21 mouse cellular contexts compared by ENCODE assay signal in the genomic region with DNA sequence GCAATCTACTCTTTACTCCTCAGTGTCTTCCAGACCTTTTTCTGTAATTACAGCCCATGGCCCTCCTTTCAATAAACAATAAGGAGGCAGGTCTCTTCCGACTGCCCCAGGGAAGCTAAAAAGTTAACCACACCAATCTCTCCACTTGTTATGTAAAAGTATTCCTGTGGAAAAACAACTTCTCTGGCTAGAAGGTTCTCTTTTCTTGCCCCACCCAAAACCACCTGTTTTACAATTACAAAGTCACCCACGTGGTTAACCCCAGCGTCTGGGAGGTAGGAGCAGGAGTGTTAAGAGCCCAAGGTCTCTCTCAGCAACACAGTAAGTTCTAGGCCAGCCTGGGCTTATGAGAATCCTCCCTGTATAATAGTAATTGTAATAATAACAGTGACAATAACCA. TPM values are rescaled to one million over a fixed set of nuclear protein-coding genes. Genes with fewer than 3 reads are reported as not detected.
DNase-seq lines count a peak whose midpoint lies in the region; ATAC-seq and TF ChIP-seq lines count a peak whose summit lies in the region.
"Had no signal": no experiment of that assay in that cellular context is flagged by ENCODE, and none has a peak within 500 bp of the region (broad histone marks: within the 10 kb centered on the region; RNA-seq: fewer than 3 reads in every experiment).

No protein-coding gene starts in this region.

- H3K27ac ChIP-seq in liver, adult 2 months (replicated peaks; ENCODE audit: insufficient read depth, low read depth, low read length), result peak overlapping the region; percentile 8; the same call in 1 of the 2 replicates
- H3K27ac ChIP-seq in liver, embryonic 12.5 days, result no peak overlapping the region
- H3K27ac ChIP-seq: embryonic facial prominence, embryonic 13.5 days; forebrain, embryonic 12.5 days; heart, embryonic 13.5 days had no signal

- no peak for ATAC-seq in liver, embryonic 12.5 days
- ATAC-seq: activated CD4-positive, CD25-positive, alpha-beta regulatory T cell, adult 4 months; forebrain, embryonic 16.5 days; hindbrain, embryonic 16.5 days; inflammation-experienced regulatory T-cells, adult 6 months; intestine, postnatal 0 days had no signal

- no peaks in the 10 kb centered on the region for H3K27me3 ChIP-seq in liver, adult 2 months (ENCODE audit: control insufficient read depth, insufficient read depth, low read length)
- H3K27me3 ChIP-seq in liver, embryonic 12.5 days (replicated peaks), result peaks cover 6% of the 10 kb centered on the region
- H3K27me3 ChIP-seq: embryonic facial prominence, embryonic 13.5 days; heart, embryonic 13.5 days had no signal

- no peak for TF ChIP-seq POLR2A in liver, adult 2 months (IDR thresholded peaks at IDR 0.05; ENCODE audit: extremely low read depth, insufficient read depth, low read length)

- no peak for DNase-seq in liver, adult 2 months (ENCODE audit: extremely low read depth, low read depth, low spot score)
- DNase-seq in ES-CJ7 (ENCODE audit: low read depth, low spot score) (peak; percentile 97), WW6 (ENCODE audit: low read depth, low spot score) (peak; percentile 61)
- DNase-seq in urinary bladder, postnatal 10 days (ENCODE audit: low spot score), result no peak
- DNase-seq in heart, adult 18-20 months, result no peak
- DNase-seq in heart, adult 11 months, result no peak
- DNase-seq: adrenal gland, postnatal 14 days; cerebellum, adult 18-20 months; cerebellum, adult 9-11 months; cerebellum, postnatal 36 days; gastrocnemius, postnatal 14 days; heart, postnatal 36 days had no signal

- H3K4me1 ChIP-seq in liver, adult 2 months (ENCODE audit: control insufficient read depth, insufficient read depth, low read length), result peaks cover 17% of the 10 kb centered on the region
- H3K4me1 ChIP-seq in liver, embryonic 12.5 days, result 0 out of 2 replicates have a peak, but pooled peaks cover 3% of the 10 kb centered on the region

- H3K36me3 ChIP-seq in liver, adult 2 months (ENCODE audit: control insufficient read depth, insufficient read depth, low read length), result peaks cover 84% of the 10 kb centered on the region
- H3K36me3 ChIP-seq in liver, embryonic 12.5 days, result peaks cover 51% of the 10 kb centered on the region

- H3K4me3 ChIP-seq in liver, adult 2 months (ENCODE audit: insufficient read depth, low read depth, low read length), result no peak overlapping the region
- H3K4me3 ChIP-seq in liver, embryonic 12.5 days, result no peak overlapping the region
- H3K4me3 ChIP-seq: embryonic facial prominence, embryonic 13.5 days; forebrain, embryonic 12.5 days; heart, embryonic 13.5 days had no signal

- 45% methylated on average over 3 of the region's 3 CpGs for WGBS in liver, adult 2 months
- WGBS in liver, embryonic 12.5 days (ENCODE audit: insufficient replicate concordance), result 44% methylated on average over 3 of the region's 3 CpGs

- no peak overlapping the region for H3K4me2 ChIP-seq in liver, embryonic 12.5 days
- H3K4me2 ChIP-seq: embryonic facial prominence, embryonic 13.5 days; forebrain, embryonic 12.5 days; heart, embryonic 13.5 days had no signal

- no peak for TF ChIP-seq CTCF in liver, adult 2 months (IDR thresholded peaks at IDR 0.05; ENCODE audit: low read depth, low read length)

- H3K9me3 ChIP-seq in liver, embryonic 12.5 days (replicated peaks), result no peaks in the 10 kb centered on the region
- H3K9me3 ChIP-seq: embryonic facial prominence, embryonic 13.5 days; forebrain, embryonic 12.5 days; heart, embryonic 13.5 days had no signal

- no peak overlapping the region for H3K9ac ChIP-seq in liver, adult 2 months (ENCODE audit: low read depth, low read length)
- H3K9ac ChIP-seq in liver, embryonic 12.5 days, result no peak overlapping the region
- H3K9ac ChIP-seq: embryonic facial prominence, embryonic 13.5 days; forebrain, embryonic 12.5 days; heart, embryonic 13.5 days had no signal

- peaks cover 10% of the 10 kb centered on the region for H3K79me2 ChIP-seq in liver, adult 2 months (ENCODE audit: control insufficient read depth, insufficient read depth, low read length)

RNA-seq across cellular contexts. Expression of a gene that starts 7.0 kb away (rescaled TPM):
- total RNA-seq in liver, adult 2 months (2014; rRNA removed), result 530 and 615 TPM in 2 replicates
- polyA plus RNA-seq in liver, adult 2 months (2012; rRNA removed), result 649 and 698 TPM in 2 replicates
- 89.2 and 92.0 TPM in 2 replicates for polyA plus RNA-seq in liver, embryonic 12.5 days (2016; fragmentation: Nextera tagmentation; extraction: Ambion mirVana)
- total RNA-seq in heart, adult 18-20 months (2021), result 10 to 100 TPM; 48.4 to 59.7 TPM

Comparison
In these comparisons a context has a peak if more than half of its experiments do, and no peak if none do; other contexts are left out.
1. DNase-seq: peak in ES-CJ7 (single experiment) and WW6 (single experiment); none in liver, adult 2 months (single experiment), urinary bladder, postnatal 10 days (single experiment), heart, adult 18-20 months (0 of 2) and heart, adult 11 months (single experiment).